Mouse (Mus musculus) kidney, embryonic 14.5 days (tissue): ENCODE results near the gene Vmn2r24. TPM values are rescaled to one million over a fixed set of nuclear protein-coding genes. Genes with fewer than 3 reads are reported as not detected.
"Not testable (repeated sequence)": the region's sequence is repeated elsewhere in the genome, so short reads cannot be mapped to it uniquely, and the experiment has no call there.

Experiments used
- ATAC-seq: fragments of 200-750 bp; cut with Nextera tagmentation; 2 replicates; pipeline ENCODE4 v1.8.0; 2017; ENCODE audit warnings: moderate number of reproducible peaks, mild to moderate bottlenecking, moderate TSS enrichment, moderate library complexity; ENCODE audit not compliant: low FRiP score, low TSS enrichment
- H3K27ac ChIP-seq: fragments of 300-500 bp; sonication (generic); 2 replicates; pipeline ENCODE4 v1.5.1; 2014; ENCODE audit warnings: low read depth, mild to moderate bottlenecking, low read length, moderate library complexity, mixed read lengths
- H3K27me3 ChIP-seq: fragments of 300-500 bp; sonication (generic); 2 replicates; pipeline ENCODE4 v1.6.1; 2014; ENCODE audit warnings: mild to moderate bottlenecking, low read length; ENCODE audit not compliant: control insufficient read depth, insufficient read depth
- H3K36me3 ChIP-seq: fragments of 300-500 bp; sonication (generic); 2 replicates; pipeline ENCODE4 v1.6.1; 2014; ENCODE audit warnings: low read length, mixed read lengths; ENCODE audit not compliant: control insufficient read depth, insufficient read depth
- H3K4me1 ChIP-seq: fragments of 300-500 bp; sonication (generic); 2 replicates; pipeline ENCODE4 v1.6.1; 2014; ENCODE audit warnings: low read length, mixed read lengths; ENCODE audit not compliant: control insufficient read depth, insufficient read depth
- H3K4me2 ChIP-seq: fragments of 300-500 bp; sonication (generic); replicated peaks from 2 replicates; pipeline ENCODE4 v1.6.1; 2014; ENCODE audit warnings: low read depth, mild to moderate bottlenecking, low read length
- H3K4me3 ChIP-seq: fragments of 300-500 bp; sonication (generic); 2 replicates; pipeline ENCODE4 v1.5.1; 2014; ENCODE audit warnings: mild to moderate bottlenecking, low read length
- H3K9ac ChIP-seq: fragments of 300-500 bp; sonication (generic); 2 replicates; pipeline ENCODE4 v1.6.1; 2014; ENCODE audit warnings: low read depth, mild to moderate bottlenecking, low read length, moderate library complexity
- H3K9me3 ChIP-seq: fragments of 300-500 bp; sonication (generic); 2 replicates; pipeline ENCODE4 v1.6.1; 2016; ENCODE audit warnings: low read length; ENCODE audit not compliant: control insufficient read depth
- WGBS: fragments of 180-500 bp; shearing (Covaris S2); extraction: QIAGEN DNeasy Blood & Tissue Kit; methylation state at CpG from one replicate; pipeline ENCODE4 v1.1.7; 2014; 5-methylcytosine and 5-hydroxymethylcytosine counted together
- polyA plus RNA-seq: library from polyadenylated mRNA; unstranded; fragments of >200 nt; fragmentation: Nextera tagmentation; extraction: Ambion mirVana; gene quantifications from 2 replicates; pipeline ENCODE4 v1.2.1, GENCODE M21; 2014

The Vmn2r24 gene
- not detected in 2 replicates for polyA plus RNA-seq

DNA sequence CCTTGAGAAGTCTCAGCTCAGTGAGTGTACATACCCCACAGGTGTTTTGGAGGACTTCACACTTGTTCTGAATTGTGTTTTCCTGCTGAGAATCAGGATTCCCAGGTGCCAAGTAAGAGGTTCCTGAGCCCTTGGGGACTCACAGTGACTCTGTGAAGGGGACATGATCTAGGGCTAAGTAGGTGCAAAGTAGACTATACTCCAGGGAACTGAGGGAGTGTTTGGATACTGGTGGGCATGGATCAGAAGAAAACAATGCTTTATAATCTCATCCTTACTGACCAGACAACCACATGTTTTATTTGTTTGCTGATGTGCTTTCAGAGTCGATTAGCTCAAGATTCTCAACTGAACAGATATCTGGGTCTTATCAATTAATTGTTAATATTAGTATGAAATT is at the start of gene Vmn2r24:
TSS of gene Vmn2r24 (plus strand) at position 301 of the 400 bp plus-strand sequence.
- Histone ChIP-seq H3K4me1 (no peaks in the 10 kb centered on the region), H3K4me2 (no peak within 1 kb of the TSS), H3K27me3 (no peaks in the 10 kb centered on the region), H3K4me3 (no peak within 1 kb of the TSS), H3K9ac (no peak within 1 kb of the TSS), H3K27ac (no peak within 1 kb of the TSS), H3K36me3 (no peaks in the 10 kb centered on the region), H3K9me3 (no peaks in the 10 kb centered on the region)
- WGBS: 93% methylated on average over 1 of the region's 1 CpGs
- no peak for ATAC-seq

DNA sequence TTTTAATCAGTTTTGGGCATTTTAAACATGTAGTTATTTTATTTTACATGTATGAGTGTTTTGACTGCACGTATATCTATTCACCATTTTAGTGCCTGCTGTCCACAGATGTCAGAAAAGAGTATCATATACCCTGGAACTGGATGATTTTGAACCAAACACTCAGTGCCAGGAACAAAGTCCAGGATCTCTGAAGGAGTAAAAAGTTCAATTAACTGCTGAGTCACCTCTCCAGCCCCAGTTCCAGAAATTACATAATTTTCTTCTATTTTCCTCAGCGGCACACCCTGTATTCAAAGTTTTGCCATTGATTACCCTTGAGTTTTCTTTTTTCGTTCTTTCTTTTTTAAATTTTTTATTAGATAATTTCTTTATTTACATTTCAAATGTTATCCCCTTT is 8.6 kb upstream of the Vmn2r24 start:
- H3K9me3 ChIP-seq: no peaks in the 10 kb centered on the region
- ATAC-seq: no peak
- no peak overlapping the region for H3K4me3 ChIP-seq
- 89% methylated on average over 3 of the region's 3 CpGs for WGBS
- H3K4me1 ChIP-seq: no peaks in the 10 kb centered on the region
- H3K27me3 ChIP-seq: no peaks in the 10 kb centered on the region
- H3K27ac ChIP-seq: no peak overlapping the region
- H3K36me3 ChIP-seq: no peaks in the 10 kb centered on the region
- no peak overlapping the region for H3K9ac ChIP-seq
- H3K4me2 ChIP-seq: no peak overlapping the region

GRCm38 (mm10) chr6:123784857-123785256 is 6.2 kb downstream of the Vmn2r24 start:
- Histone ChIP-seq H3K9ac (no peak overlapping the region), H3K36me3 (no peaks in the 10 kb centered on the region), H3K27me3 (no peaks in the 10 kb centered on the region), H3K27ac (no peak overlapping the region), H3K9me3 (no peaks in the 10 kb centered on the region), H3K4me2 (no peak overlapping the region), H3K4me1 (no peaks in the 10 kb centered on the region), H3K4me3 (no peak overlapping the region)
- ATAC-seq: no peak
- WGBS: 69% methylated on average over 2 of the region's 2 CpGs

DNA sequence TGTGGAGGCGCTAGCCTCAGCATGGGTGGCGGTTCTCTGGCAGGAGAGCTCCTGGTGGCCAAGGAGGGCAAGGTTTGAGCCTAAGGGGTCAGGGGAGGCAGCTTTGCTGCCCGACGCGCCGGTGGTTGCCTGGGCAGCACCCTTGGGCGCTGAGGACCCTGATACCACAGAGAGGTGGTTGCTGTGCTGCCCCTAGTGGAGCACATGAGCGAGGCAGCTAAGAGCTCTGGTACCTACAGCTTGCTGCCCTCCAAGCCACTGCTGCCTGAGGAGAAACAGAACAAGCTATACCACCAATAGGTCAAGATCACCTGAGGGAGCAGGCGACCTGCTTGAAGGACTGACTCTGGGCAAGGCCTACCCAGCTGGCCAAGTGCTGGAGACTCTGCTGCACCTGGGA is 15.1 kb downstream of the Vmn2r24 start:
- no peak overlapping the region for H3K4me2 ChIP-seq
- H3K36me3 ChIP-seq: no peaks in the 10 kb centered on the region
- no peak overlapping the region for H3K4me3 ChIP-seq
- H3K9ac ChIP-seq: no peak overlapping the region
- H3K27me3 ChIP-seq: no peaks in the 10 kb centered on the region
- WGBS: 47% methylated on average over 9 of the region's 9 CpGs
- H3K4me1 ChIP-seq: no peaks in the 10 kb centered on the region
- no peaks in the 10 kb centered on the region for H3K9me3 ChIP-seq
- no peak overlapping the region for H3K27ac ChIP-seq
- no peak for ATAC-seq

- H3K9ac ChIP-seq, H3K9me3 ChIP-seq, H3K27me3 ChIP-seq, H3K4me1 ChIP-seq, H3K36me3 ChIP-seq, ATAC-seq, H3K27ac ChIP-seq, H3K4me3 ChIP-seq, H3K4me2 ChIP-seq: not testable (repeated sequence)
Observed at GRCm38 (mm10) chr6:123810291-123810690, 31.6 kb downstream of the Vmn2r24 start.

DNA sequence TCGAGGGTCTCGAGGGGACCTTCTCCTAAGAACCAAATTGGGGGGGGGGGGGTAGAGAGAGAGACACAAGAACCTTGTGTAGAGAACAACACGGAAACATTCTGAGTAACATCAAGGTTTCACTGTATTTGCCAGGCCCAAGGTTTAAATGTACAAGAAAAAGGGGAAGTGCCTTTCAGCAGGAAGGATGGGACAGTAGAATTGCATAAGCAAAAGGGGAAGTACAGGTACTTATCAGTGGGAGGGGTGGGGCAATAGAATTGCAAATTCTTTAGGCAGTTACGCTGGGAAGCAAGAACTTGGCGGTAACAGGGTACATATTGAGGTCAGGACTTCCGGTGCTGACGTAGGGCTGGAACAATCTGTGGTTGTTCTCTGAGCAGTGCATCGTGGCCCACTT is 41.3 kb downstream of the Vmn2r24 start:
- 84% methylated on average over 8 of the region's 8 CpGs for WGBS
- H3K4me2 ChIP-seq: no peak overlapping the region
- no peak for ATAC-seq
- H3K9me3 ChIP-seq: no peaks in the 10 kb centered on the region; the same call in 1 of the 2 replicates
- no peak overlapping the region for H3K4me3 ChIP-seq
- no peak overlapping the region for H3K9ac ChIP-seq
- no peak overlapping the region for H3K27ac ChIP-seq
- H3K36me3 ChIP-seq: no peaks in the 10 kb centered on the region
- no peaks in the 10 kb centered on the region for H3K4me1 ChIP-seq
- no peaks in the 10 kb centered on the region for H3K27me3 ChIP-seq

DNA sequence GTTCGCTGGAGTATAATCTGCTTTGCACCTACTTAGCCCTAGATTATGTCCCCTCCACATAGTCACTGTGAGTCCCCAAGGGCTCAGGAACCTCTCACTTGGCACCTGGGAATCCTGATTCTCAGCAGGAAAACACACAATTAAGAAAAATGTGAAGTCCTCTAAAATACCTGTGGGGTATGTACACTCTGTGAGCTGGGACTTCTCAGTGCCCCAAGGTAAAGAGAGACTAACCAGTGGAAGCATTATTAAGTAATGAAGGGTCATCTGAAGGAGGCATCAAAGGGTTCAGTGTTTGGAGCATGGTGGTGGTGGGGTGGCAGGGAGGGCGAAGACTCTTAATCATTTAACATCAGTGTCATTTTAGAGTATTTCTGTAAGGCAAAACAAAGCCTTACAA is 74.7 kb downstream of the Vmn2r24 start, which contains the start of gene Vmn2r25:
TSS of gene Vmn2r25 (minus strand) at position 101 of the 400 bp plus-strand sequence.
- H3K4me1 ChIP-seq, H3K4me3 ChIP-seq, H3K36me3 ChIP-seq, H3K9me3 ChIP-seq, H3K27me3 ChIP-seq, H3K9ac ChIP-seq, H3K27ac ChIP-seq, H3K4me2 ChIP-seq, ATAC-seq: not testable (repeated sequence)
- 72% methylated on average over 1 of the region's 2 CpGs for WGBS

Other genes starting within 250 kb of the Vmn2r24 start
- not detected in 2 replicates for gene Vmn2r21, start 245.5 kb upstream of the Vmn2r24 start, polyA plus RNA-seq
- not detected in 2 replicates for gene Vmn2r22, start 128.2 kb upstream of the Vmn2r24 start, polyA plus RNA-seq
- gene Vmn2r23, start 76.2 kb upstream of the Vmn2r24 start, polyA plus RNA-seq: not detected in 2 replicates
- not detected in 2 replicates for gene Vmn2r25, start 74.6 kb downstream of the Vmn2r24 start, polyA plus RNA-seq
- gene Vmn2r26, start 245.7 kb downstream of the Vmn2r24 start, polyA plus RNA-seq: not detected in 2 replicates